Mouse (Mus musculus): ENCODE measurements around the gene Vmo1. TPM values are rescaled to one million over a fixed set of nuclear protein-coding genes. Genes with fewer than 3 reads are reported as not detected.

Vmo1 gene
- polyA plus RNA-seq (2014; fragmentation: Nextera tagmentation; extraction: Ambion mirVana): 0.38 TPM in 1 of 2 replicates, not detected in the other

DNA sequence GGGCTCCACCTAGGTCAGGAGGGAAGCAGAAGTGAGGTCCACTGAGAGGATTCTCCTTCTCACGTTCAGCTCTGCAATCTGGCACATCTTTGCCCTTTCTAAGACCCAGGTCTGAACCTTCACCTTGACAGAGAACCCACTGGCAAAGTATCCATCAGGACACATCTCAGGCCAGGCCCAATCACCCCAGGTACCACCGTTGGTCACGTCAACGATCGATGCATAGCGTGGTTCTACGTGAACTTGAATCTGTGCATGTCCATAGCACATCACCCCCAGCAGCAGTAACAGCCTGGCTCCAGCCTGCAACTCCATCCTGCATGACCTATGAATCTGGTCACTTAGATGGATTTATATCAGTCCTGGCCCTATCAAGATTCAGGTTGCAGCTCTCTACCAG, at the start of gene Vmo1:
TSS of gene Vmo1 (minus strand) at position 329 of the 400 bp plus-strand sequence.
- no peak within 1 kb of the TSS for H3K4me3 ChIP-seq (ENCODE audit: low read depth, low read length)
- H3K9ac ChIP-seq: no peak within 1 kb of the TSS; the same call in 1 of the 2 replicates
- H3K27ac ChIP-seq (ENCODE audit: low read depth): no peak within 1 kb of the TSS
- WGBS: 82% methylated on average over 7 of the region's 7 CpGs
- no peaks in the 10 kb centered on the region for H3K4me1 ChIP-seq (ENCODE audit: insufficient read depth)
- DNase-seq (no peak), ATAC-seq (ENCODE audit: insufficient read depth) (no peak)
- H3K27me3 ChIP-seq (ENCODE audit: insufficient read depth, low read length): no peaks in the 10 kb centered on the region
- no peak within 1 kb of the TSS for H3K4me2 ChIP-seq
- TF ChIP-seq CTCF (IDR thresholded peaks at IDR 0.05; ENCODE audit: low read depth): no peak
- H3K9me3 ChIP-seq (ENCODE audit: low read depth, low read length): no peaks in the 10 kb centered on the region
- no peaks in the 10 kb centered on the region for H3K36me3 ChIP-seq (ENCODE audit: insufficient read depth)

GRCm38 (mm10) chr11:70563470-70564275, 49.3 kb upstream of the Vmo1 start:
- Histone ChIP-seq H3K4me3 (ENCODE audit: low read depth, low read length) (peak overlapping the region; percentile 88), H3K4me1 (ENCODE audit: insufficient read depth) (peaks cover 9% of the 10 kb centered on the region; the same call in 1 of the 2 replicates), H3K36me3 (ENCODE audit: insufficient read depth) (no peaks in the 10 kb centered on the region; the same call in 1 of the 2 replicates), H3K4me2 (peak overlapping the region; percentile 96), H3K9ac (peak overlapping the region; percentile 80), H3K27ac (ENCODE audit: low read depth) (peak overlapping the region; percentile 88), H3K9me3 (ENCODE audit: low read depth, low read length) (no peaks in the 10 kb centered on the region), H3K27me3 (ENCODE audit: insufficient read depth, low read length) (no peaks in the 10 kb centered on the region)
- no peak for TF ChIP-seq CTCF (IDR thresholded peaks at IDR 0.05; ENCODE audit: low read depth)
- DNase-seq: peak; percentile 68
- peak; percentile 25; the same call in 1 of the 2 replicates for ATAC-seq (ENCODE audit: insufficient read depth)
- WGBS: 2% methylated on average over 25 of the region's 25 CpGs

DNA sequence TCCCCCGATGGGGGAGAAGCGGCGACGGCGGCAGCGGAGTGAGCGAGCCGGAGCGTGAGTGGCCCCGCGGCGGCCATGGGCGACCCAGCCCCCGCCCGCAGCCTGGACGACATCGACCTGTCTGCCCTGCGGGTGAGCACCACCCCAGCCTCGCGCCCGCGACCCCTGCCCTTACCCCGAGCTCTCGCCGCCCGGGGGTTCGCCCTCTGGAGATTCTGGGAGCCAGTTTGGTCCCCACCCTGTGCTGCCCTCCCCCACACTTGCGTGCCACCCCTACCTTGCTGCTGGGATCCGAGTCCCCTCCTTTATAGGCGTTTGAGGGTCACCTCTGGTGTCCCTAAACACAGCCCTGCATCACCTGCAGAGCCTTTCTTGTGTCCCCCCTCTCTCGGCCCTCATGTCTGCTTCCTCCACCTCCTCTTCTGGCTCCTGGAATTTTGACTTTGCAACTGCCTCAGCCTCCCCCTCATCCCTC, 48.6 kb upstream of the Vmo1 start:
- Histone ChIP-seq H3K9ac (peak overlapping the region; percentile 80), H3K27ac (ENCODE audit: low read depth) (peak overlapping the region; percentile 88), H3K9me3 (ENCODE audit: low read depth, low read length) (no peaks in the 10 kb centered on the region), H3K36me3 (ENCODE audit: insufficient read depth) (no peaks in the 10 kb centered on the region; the same call in 1 of the 2 replicates), H3K4me3 (ENCODE audit: low read depth, low read length) (peak overlapping the region; percentile 88), H3K27me3 (ENCODE audit: insufficient read depth, low read length) (no peaks in the 10 kb centered on the region), H3K4me2 (peak overlapping the region; percentile 96), H3K4me1 (ENCODE audit: insufficient read depth) (peaks cover 9% of the 10 kb centered on the region; the same call in 1 of the 2 replicates)
- no peak for TF ChIP-seq CTCF (IDR thresholded peaks at IDR 0.05; ENCODE audit: low read depth)
- DNase-seq (no peak), ATAC-seq (ENCODE audit: insufficient read depth) (no peak; the same call in 1 of the 2 replicates)
- under 1% methylated on average over 21 of the region's 31 CpGs for WGBS

DNA sequence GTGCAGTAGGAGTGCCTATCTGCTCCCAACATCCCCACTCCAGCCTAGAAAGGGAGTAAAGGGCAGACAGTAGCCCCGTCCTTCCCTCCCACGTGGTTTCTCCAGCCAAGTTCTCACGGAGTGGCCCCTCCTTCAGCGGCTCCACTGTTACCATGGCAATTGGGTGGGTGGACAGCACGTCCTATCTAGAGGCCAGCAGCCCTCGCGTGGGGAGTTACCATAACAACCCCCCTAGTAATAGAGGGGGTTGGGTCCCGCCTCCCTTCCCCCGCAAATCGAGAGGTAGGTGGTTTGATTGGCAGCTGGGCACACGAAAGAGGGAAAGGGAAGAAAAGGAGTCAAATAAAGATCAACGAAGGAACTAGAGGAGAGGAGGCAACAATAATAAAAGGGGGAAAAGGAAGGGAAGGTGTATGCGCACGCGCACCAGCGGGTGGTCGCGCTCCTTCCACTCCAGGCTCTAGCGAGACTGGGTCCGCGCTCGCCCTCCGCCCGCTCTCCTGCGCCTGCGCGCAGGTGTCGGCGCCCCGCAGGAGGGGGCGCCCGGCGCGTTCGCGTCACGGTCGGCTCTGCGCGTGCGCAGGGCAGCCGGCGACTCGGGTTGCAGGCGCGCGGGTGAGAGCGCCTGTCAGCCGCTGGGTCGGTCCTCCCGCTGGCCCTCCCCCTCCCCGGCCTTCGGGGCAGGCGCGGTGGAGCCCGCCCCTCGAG, 48.0 kb upstream of the Vmo1 start, which contains the start of gene Mink1:
TSS of gene Mink1 (plus strand) at position 595 of the 708 bp plus-strand sequence.
- 1% methylated on average over 39 of the region's 57 CpGs for WGBS
- H3K4me3 ChIP-seq (ENCODE audit: low read depth, low read length): peak within 1 kb of the TSS; percentile 88
- H3K9me3 ChIP-seq (ENCODE audit: low read depth, low read length): no peaks in the 10 kb centered on the region
- H3K27ac ChIP-seq (ENCODE audit: low read depth): peak within 1 kb of the TSS; percentile 88
- peak; percentile 90 for ATAC-seq (ENCODE audit: insufficient read depth)
- H3K27me3 ChIP-seq (ENCODE audit: insufficient read depth, low read length): no peaks in the 10 kb centered on the region
- peak within 1 kb of the TSS; percentile 96 for H3K4me2 ChIP-seq
- DNase-seq: peak; percentile 95
- peak within 1 kb of the TSS; percentile 80 for H3K9ac ChIP-seq
- no peak for TF ChIP-seq CTCF (IDR thresholded peaks at IDR 0.05; ENCODE audit: low read depth)
- peaks cover 9% of the 10 kb centered on the region; the same call in 1 of the 2 replicates for H3K4me1 ChIP-seq (ENCODE audit: insufficient read depth)
- no peaks in the 10 kb centered on the region for H3K36me3 ChIP-seq (ENCODE audit: insufficient read depth)

GRCm38 (mm10) chr11:70561937-70562286, 47.5 kb upstream of the Vmo1 start:
- Histone ChIP-seq H3K27me3 (ENCODE audit: insufficient read depth, low read length) (no peaks in the 10 kb centered on the region), H3K4me2 (peak overlapping the region; percentile 96), H3K36me3 (ENCODE audit: insufficient read depth) (no peaks in the 10 kb centered on the region), H3K9ac (peak overlapping the region; percentile 80), H3K4me1 (ENCODE audit: insufficient read depth) (peaks cover 9% of the 10 kb centered on the region; the same call in 1 of the 2 replicates), H3K27ac (ENCODE audit: low read depth) (peak overlapping the region; percentile 33; the same call in 1 of the 2 replicates), H3K9me3 (ENCODE audit: low read depth, low read length) (no peaks in the 10 kb centered on the region), H3K4me3 (ENCODE audit: low read depth, low read length) (peak overlapping the region; percentile 88)
- no peak for DNase-seq
- WGBS: 0% methylated on average over 2 of the region's 2 CpGs
- no peak for TF ChIP-seq CTCF (IDR thresholded peaks at IDR 0.05; ENCODE audit: low read depth)
- no peak for ATAC-seq (ENCODE audit: insufficient read depth)

- Histone ChIP-seq H3K4me2 (no peak overlapping the region), H3K9ac (no peak overlapping the region), H3K27me3 (ENCODE audit: insufficient read depth, low read length) (no peaks in the 10 kb centered on the region), H3K27ac (ENCODE audit: low read depth) (no peak overlapping the region), H3K4me1 (ENCODE audit: insufficient read depth) (0 out of 2 replicates have a peak, but pooled peaks cover 3% of the 10 kb centered on the region), H3K36me3 (ENCODE audit: insufficient read depth) (no peaks in the 10 kb centered on the region), H3K9me3 (ENCODE audit: low read depth, low read length) (no peaks in the 10 kb centered on the region), H3K4me3 (ENCODE audit: low read depth, low read length) (no peak overlapping the region)
- 90% methylated on average over 9 of the region's 9 CpGs for WGBS
- no peak for TF ChIP-seq CTCF (IDR thresholded peaks at IDR 0.05; ENCODE audit: low read depth)
- no peak for DNase-seq
- ATAC-seq (ENCODE audit: insufficient read depth): no peak
Observed at GRCm38 (mm10) chr11:70557545-70557944, 43.1 kb upstream of the Vmo1 start.

All from lung, embryonic 14.5 days (tissue).